Mouse (Mus musculus) cortical plate, adult 2 months (tissue): ENCODE data around the gene Ppp1r27. TPM values are rescaled to one million over a fixed set of nuclear protein-coding genes. Genes with fewer than 3 reads are reported as not detected.

Source experiments
- H3K27ac ChIP-seq: fragments of 200-500 bp; 2 replicates; pipeline ENCODE4 v1.5.1; 2012; ENCODE audit warnings: low read length, control low read depth, inconsistent platforms; ENCODE audit not compliant: insufficient read depth
- H3K4me1 ChIP-seq: fragments of 200-500 bp; 2 replicates; pipeline ENCODE4 v1.6.1; 2011; ENCODE audit warnings: low read length; ENCODE audit not compliant: control insufficient read depth, insufficient read depth
- H3K4me3 ChIP-seq: fragments of 200-500 bp; 2 replicates; pipeline ENCODE4 v1.5.1; 2011; ENCODE audit warnings: mild to moderate bottlenecking, low read length, control low read depth; ENCODE audit not compliant: insufficient read depth
- CTCF ChIP-seq: fragments of 200-500 bp; IDR thresholded peaks from 2 replicates; pipeline ENCODE4 v1.5.1; 2011; ENCODE audit warnings: mild to moderate bottlenecking, control low read depth, low read length; ENCODE audit not compliant: insufficient read depth; ENCODE audit errors: extremely low read depth
- POLR2A ChIP-seq: fragments of 200-500 bp; IDR thresholded peaks from 2 replicates; pipeline ENCODE4 v1.6.1; 2011; ENCODE audit warnings: mild to moderate bottlenecking, low read length, control low read depth; ENCODE audit not compliant: insufficient read depth; ENCODE audit errors: extremely low read depth
- polyA plus RNA-seq: library from polyadenylated mRNA; depleted of rRNA; stranded (reverse); fragments of >200 nt; gene quantifications from 2 replicates; pipeline ENCODE4 v1.2.3, GENCODE M21; 2012

The Ppp1r27 gene
- polyA plus RNA-seq, 1 experiment: not detected

DNA sequence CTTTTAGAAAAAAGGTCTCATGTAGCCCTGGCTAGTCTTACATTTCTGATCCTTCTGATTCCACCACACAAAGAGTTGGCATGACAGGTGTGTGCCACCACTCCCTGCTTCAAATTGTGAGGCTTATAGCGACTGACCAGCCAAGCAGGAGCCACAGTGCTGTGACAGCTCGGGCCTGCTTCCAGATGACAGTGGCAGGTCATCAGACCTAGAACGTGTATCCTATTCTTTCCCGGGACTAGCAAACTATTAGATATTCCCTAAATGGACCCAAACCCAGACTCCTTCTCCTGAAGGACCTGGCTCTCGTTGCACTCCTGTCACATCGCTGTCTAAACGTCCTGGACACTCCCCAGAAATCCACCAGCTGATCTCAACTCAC, 2.2 kb downstream of the Ppp1r27 start:
- Histone ChIP-seq H3K4me3 (peak overlapping the region; percentile 96), H3K4me1 (peaks cover 11% of the 10 kb centered on the region), H3K27ac (no peak overlapping the region)
- TF ChIP-seq CTCF: no peak
- TF ChIP-seq POLR2A: no peak

DNA sequence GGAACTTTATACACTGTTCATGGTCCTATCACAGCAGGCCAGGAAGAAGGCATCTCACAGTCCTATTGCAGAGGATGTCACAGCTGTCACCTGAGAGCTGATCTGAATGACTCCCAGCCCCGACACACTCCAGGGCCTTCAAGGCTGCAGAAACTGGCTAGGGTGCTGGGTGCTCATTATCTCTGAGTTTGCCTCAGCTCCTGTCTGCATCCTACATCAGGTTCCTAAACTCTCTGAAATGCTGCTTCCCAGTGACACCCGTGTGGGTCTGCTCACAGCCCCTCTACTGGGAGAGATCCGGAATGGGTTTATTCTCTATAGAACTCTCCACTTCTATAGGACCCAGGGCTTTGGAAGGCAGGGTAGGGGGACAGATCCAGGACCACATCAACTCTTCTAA, 2.7 kb downstream of the Ppp1r27 start:
- TF ChIP-seq POLR2A: no peak
- no peak for TF ChIP-seq CTCF
- H3K4me1 ChIP-seq: peaks cover 11% of the 10 kb centered on the region
- no peak overlapping the region for H3K27ac ChIP-seq
- peak overlapping the region; percentile 96; the same call in 1 of the 2 replicates for H3K4me3 ChIP-seq

DNA sequence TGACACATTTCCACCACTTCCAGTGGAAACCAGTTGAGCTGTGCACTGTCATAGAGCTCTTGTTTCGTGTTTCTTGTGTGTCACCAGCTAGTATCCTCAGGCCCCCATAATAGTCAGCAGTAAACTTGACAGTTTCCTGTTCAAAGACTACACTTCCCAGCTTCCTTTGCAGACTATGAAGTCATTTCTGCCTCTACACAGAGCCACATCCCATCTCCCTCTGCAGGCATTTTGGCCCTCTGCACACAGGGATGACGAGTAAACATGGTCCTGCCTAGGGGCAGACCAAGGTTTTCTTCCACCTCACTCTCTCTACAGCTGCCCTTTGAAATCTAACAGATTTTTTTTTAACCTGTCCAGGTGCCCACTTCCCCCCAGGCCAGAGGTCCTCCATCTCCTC, 3.5 kb downstream of the Ppp1r27 start:
- TF ChIP-seq POLR2A: 0 out of 2 replicates have a peak, but pooled peaks have one; percentile 36
- no peak for TF ChIP-seq CTCF
- Histone ChIP-seq H3K4me1 (peaks cover 11% of the 10 kb centered on the region), H3K27ac (no peak overlapping the region), H3K4me3 (no peak overlapping the region; the same call in 1 of the 2 replicates)

DNA sequence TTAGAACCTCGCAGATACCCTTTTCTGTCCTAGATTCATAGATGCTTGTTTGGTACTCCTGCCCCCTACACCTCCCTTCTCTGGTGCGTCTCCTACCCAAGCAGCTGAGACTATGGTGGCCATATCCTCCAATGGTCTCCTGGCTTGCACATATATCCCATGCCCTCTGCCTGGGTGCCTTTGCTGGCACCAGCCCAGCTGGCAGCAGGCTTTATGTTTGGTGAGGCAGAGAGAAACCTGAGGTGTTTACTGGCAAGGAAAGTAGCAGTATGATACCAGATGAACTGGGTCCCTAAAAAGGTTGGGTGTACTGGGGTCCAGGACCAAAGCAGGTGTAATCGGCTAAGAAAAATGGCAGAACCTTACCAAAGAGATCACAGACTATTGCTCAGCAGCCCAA, 5.0 kb downstream of the Ppp1r27 start:
- H3K27ac ChIP-seq: no peak overlapping the region
- H3K4me3 ChIP-seq: no peak overlapping the region
- no peak for TF ChIP-seq CTCF
- no peak for TF ChIP-seq POLR2A
- H3K4me1 ChIP-seq: peaks cover 11% of the 10 kb centered on the region

DNA sequence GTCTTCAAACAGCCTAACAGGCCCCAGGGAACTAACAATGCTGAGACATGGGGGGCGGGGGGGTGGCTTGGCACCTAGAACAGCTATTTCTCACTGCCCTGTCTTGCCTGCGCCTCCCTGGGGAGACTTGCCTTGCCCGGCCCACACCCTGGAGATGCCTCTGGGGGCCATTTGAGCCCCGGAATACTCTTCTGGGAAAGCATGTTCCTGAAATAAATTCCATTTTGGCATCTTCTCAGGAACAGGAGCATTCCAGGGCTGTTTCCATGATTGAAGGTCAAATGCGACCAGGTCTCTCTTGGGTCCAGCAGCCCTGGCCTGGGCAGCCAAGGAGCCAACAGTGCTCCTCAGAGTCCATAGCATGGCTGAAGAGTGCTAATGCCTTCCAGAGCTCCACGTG, 8.6 kb downstream of the Ppp1r27 start:
- TF ChIP-seq CTCF (no peak), POLR2A (no peak)
- H3K4me1 ChIP-seq: no peaks in the 10 kb centered on the region

DNA sequence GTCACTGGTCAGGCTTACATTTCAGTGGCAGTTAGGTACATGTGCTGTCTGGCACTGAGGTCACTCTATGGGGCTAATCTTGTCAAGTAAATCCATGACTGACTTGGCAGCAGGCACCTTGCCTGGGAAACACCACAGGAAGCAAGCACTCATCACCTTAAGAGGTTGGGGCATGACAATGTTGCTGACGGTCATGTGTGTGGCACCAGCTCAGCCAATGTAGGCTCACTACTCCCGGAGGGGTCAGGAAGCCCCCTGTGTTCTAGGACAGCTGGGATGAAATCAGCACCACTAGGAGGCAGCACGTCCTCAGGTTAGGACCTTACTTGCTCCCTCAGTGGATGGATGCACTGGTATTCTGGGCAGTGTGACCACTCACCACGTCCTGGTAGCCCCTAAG, 9.0 kb downstream of the Ppp1r27 start:
- Histone ChIP-seq H3K4me1 (no peaks in the 10 kb centered on the region), H3K27ac (no peak overlapping the region), H3K4me3 (no peak overlapping the region)
- TF ChIP-seq POLR2A: no peak
- TF ChIP-seq CTCF: peak; percentile 17; the same call in 1 of the 2 replicates

More for the DNA sequence above, 8.6 kb downstream of the Ppp1r27 start:
- Histone ChIP-seq H3K4me3 (no peak overlapping the region), H3K27ac (no peak overlapping the region)

DNA sequence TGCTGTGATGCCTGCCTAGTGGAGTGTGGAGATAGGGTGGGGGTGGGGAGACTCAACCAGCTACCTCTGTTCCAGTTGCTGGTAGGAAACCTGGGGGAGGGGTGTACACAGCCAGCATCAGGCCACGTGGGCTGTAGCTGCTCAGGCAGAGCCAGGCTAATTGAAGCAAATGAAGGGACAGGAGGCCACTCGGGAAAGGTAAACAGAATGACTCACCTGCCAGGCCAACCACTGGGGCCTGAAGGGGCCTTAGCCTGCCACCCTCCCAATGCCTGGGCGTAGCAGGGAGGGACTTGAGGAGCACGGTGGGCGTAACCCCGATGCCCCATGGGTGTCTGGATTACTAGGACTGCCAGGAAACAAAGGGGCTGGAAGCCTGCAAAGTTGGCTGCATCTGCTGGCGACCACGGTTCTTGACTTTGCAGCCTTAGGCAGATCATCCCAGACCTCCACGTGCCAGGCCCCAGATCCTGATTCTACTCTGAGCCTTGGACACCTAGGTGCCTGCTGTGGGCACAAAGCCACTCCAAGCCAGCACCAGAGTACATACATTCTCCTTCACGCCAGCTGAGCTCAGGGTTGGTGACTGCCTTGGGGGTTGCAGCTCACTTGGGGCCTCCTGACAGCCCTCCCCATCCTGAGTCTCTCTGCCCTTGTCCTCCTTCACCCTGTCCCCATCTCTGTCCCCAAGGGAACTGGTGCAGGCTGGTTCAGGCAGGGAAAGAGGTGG, 11.5 kb downstream of the Ppp1r27 start:
- H3K4me3 ChIP-seq: no peak overlapping the region
- TF ChIP-seq CTCF: no peak
- TF ChIP-seq POLR2A: no peak
- no peaks in the 10 kb centered on the region for H3K4me1 ChIP-seq
- no peak overlapping the region for H3K27ac ChIP-seq

DNA sequence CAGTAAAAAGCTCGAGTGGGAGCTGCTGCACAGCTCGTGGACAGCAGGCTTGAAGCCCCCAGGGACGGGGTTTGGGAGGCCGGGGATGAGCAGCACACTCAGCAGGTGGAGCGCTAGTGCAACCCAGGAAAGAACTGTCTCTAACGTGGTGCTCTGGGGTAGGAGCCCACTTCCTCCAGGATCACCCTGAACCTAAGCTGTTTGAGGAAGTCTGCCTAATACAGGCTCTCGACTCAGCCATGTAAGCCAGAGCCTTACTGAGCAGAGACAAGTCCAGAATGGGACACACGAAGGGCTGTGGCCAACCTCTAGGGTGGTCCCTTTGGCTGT, 12.0 kb downstream of the Ppp1r27 start:
- TF ChIP-seq CTCF (no peak), POLR2A (no peak)
- no peak overlapping the region for H3K4me3 ChIP-seq
- H3K27ac ChIP-seq: no peak overlapping the region
- H3K4me1 ChIP-seq: no peaks in the 10 kb centered on the region

DNA sequence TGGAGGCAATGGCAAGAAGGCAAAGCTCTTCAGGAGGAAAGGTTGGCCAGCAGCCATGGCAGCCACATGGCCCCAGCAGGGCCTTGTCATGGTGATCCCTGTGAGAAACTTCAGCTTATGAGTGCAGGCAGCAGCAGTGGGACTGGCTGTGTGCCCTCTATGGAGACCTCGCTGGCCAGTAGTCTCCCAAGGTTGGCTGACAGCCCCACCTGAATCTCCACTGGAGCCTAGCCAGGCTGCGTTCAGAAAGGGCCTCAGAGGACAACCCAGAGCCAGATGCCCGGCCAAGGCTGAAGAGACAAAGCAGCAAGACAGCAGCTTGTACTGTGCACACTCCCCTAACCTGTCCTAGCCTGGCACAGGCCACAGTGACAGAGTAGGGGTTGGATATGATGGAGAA, 12.4 kb downstream of the Ppp1r27 start:
- TF ChIP-seq POLR2A (no peak), CTCF (no peak)
- H3K4me1 ChIP-seq: no peaks in the 10 kb centered on the region
- H3K4me3 ChIP-seq: no peak overlapping the region
- no peak overlapping the region for H3K27ac ChIP-seq

DNA sequence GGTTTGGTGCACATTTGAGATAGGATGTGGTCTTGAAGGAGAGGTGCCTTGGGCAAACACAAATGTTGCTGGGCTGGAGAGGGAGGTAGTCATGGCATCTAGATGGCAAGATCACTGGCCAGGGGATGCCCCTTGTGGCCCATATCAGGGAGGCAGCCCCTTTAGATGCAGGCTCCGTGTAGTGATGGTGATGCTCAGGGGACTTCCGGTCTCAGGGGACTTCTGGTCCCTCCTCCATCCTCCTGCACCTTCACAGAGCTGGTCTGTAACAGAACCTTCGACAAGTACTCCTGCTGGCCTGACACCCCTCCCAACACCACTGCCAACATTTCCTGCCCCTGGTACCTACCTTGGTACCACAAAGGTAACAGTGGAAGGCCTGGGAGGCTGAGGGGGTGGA, 15.1 kb downstream of the Ppp1r27 start:
- Histone ChIP-seq H3K4me1 (no peaks in the 10 kb centered on the region), H3K4me3 (no peak overlapping the region), H3K27ac (no peak overlapping the region)
- no peak for TF ChIP-seq CTCF
- no peak for TF ChIP-seq POLR2A

DNA sequence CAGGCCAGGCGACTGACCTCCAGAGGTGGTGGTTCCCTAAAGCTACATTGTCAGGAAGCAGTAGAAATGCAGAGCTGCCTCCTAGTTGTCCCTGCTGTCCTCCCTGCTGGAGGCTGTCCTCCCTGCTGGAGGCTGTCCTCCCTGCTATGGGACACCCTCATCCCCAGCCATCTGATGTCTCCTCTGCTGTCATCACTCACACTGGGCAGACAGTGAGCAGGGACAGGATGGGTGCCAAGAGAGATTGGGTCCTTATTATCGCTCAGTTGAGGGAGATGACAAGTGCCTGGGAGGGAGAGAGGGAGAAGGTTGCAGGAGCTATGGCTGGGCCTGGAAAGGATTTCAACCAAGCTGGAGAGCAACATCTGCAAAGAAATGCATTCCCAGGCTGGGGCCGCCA, 15.8 kb downstream of the Ppp1r27 start:
- TF ChIP-seq CTCF: no peak
- no peak for TF ChIP-seq POLR2A
- Histone ChIP-seq H3K4me3 (no peak overlapping the region), H3K4me1 (no peaks in the 10 kb centered on the region), H3K27ac (no peak overlapping the region)
